Mouse (Mus musculus): ENCODE data around the gene Naa16. TPM values are rescaled to one million over a fixed set of nuclear protein-coding genes. Genes with fewer than 3 reads are reported as not detected.

Gene Naa16
- polyA plus RNA-seq, 1 experiment from 2014 or later: 18.7 TPM

DNA sequence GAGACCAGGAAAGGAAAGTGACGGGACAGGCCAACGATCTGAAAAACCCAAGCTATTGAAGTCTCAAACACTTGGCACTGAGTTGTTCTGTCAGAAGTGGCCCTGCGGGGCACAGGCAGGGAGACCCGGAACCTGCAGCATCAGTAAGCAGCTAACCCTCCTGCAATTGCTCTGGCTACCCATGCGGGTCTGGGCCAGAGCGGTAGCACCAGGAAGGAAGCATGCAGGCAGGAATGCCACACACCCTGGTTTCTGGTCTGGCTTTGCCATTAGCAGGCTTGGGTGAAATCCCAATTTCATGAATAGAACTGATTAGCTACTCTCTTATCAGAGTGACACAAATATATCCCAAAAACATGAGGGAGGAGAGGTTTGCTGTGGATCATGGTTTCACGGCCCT lies 58.6 kb downstream of the Naa16 start:
- TF ChIP-seq CTCF (IDR thresholded peaks at IDR 0.05): no peak
- CTCF ChIA-PET: interaction anchor here (1.0 to 1.6 kb wide), 3 partner anchors 11 to 718 kb away, joined by 3 to 6 read pairs (median 3); no protein-coding TSS in a partner anchor
- POLR2A ChIA-PET: no interaction called here
- no peak for ATAC-seq
- H3K27me3 ChIP-seq: no peaks in the 10 kb centered on the region
- no peak for DNase-seq (ENCODE audit: low read depth, low spot score)
- in situ Hi-C loops (cut with MboI; ENCODE audit: low pct_unique_long_range_greater_than_20kb): loop anchor here (5.0 kb wide), 1 partner anchor 205 kb away; no protein-coding TSS in a partner anchor

GRCm38 (mm10) chr14:79330944-79331561 lies 59.5 kb downstream of the Naa16 start:
- in situ Hi-C loops (cut with MboI; ENCODE audit: low pct_unique_long_range_greater_than_20kb): loop anchor here (5.0 kb wide), 1 partner anchor 204 kb away; no protein-coding TSS in a partner anchor
- H3K27me3 ChIP-seq: no peaks in the 10 kb centered on the region
- ChIA-PET POLR2A (no interaction called here), CTCF (interaction anchor here (0.9 to 1.3 kb wide), 3 partner anchors 12 to 207 kb away, joined by 3 to 6 read pairs (median 6); no protein-coding TSS in a partner anchor)
- DNase-seq (ENCODE audit: low read depth, low spot score) (no peak), ATAC-seq (no peak)
- TF ChIP-seq CTCF (IDR thresholded peaks at IDR 0.05): no peak

GRCm38 (mm10) chr14:79327033-79327432 lies 63.5 kb downstream of the Naa16 start:
- TF ChIP-seq CTCF (IDR thresholded peaks at IDR 0.05): peak; percentile 68
- in situ Hi-C loops (cut with MboI; ENCODE audit: low pct_unique_long_range_greater_than_20kb): no loop called here
- CTCF ChIA-PET: interaction anchor here (0.7 to 1.4 kb wide), 6 partner anchors 13 to 205 kb away, joined by 3 to 7 read pairs (median 4); no protein-coding TSS in a partner anchor
- POLR2A ChIA-PET: interaction anchor here (0.8 kb wide), 1 partner anchor 203 kb away, joined by 5 read pairs; no protein-coding TSS in a partner anchor
- ATAC-seq: no peak
- H3K27me3 ChIP-seq: no peaks in the 10 kb centered on the region
- DNase-seq (ENCODE audit: low read depth, low spot score): peak; percentile 12

DNA sequence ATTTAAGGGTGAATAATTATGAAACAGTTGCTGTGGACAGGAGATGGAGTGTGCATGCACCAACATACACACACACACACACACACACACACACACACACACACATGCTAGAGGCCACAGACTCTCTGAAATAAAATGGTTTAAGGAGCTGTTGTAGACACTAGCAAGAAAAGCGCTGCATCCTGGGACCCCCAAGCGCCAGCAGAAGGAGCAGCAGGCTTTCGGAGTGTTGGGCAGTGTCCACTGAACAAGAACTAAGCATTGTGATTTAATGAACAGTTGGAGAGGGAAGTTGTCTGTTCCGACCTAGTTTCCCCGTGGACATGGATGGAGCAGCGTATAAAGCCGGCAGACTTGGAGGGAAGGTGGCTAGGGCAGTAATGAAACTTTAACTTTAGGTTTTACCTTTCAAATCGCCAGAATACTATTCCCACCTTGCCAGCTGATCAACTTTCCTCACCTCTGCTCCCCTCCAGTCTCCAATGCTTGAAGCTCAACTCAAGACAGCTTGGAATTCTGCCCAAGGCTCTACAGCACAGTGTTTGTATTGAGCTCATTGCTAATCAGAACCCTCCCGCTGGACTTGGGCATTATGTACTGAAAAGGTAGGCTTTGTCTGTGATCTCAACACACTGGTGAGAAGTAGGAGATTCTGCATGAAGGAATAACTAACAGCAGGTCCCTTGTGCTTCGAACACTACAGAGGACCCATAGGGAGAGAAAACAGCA lies 66.3 kb downstream of the Naa16 start:
- ChIA-PET POLR2A (interaction anchor here (0.8 kb wide), 1 partner anchor 199 kb away, joined by 3 read pairs; no protein-coding TSS in a partner anchor), CTCF (interaction anchor here (1.4 to 1.5 kb wide), 2 partner anchors 159 to 200 kb away, joined by 5 to 6 read pairs; no protein-coding TSS in a partner anchor)
- DNase-seq (ENCODE audit: low read depth, low spot score) (no peak), ATAC-seq (no peak)
- in situ Hi-C loops (cut with MboI; ENCODE audit: low pct_unique_long_range_greater_than_20kb): loop anchor here (25.0 kb wide), 1 partner anchor 662 kb away; no protein-coding TSS in a partner anchor
- TF ChIP-seq CTCF (IDR thresholded peaks at IDR 0.05): no peak
- no peaks in the 10 kb centered on the region for H3K27me3 ChIP-seq

- in situ Hi-C loops (cut with MboI; ENCODE audit: low pct_unique_long_range_greater_than_20kb): loop anchor here (25.0 kb wide), 1 partner anchor 660 kb away; no protein-coding TSS in a partner anchor
- ATAC-seq: no peak
- TF ChIP-seq CTCF (IDR thresholded peaks at IDR 0.05): no peak
- H3K27me3 ChIP-seq: no peaks in the 10 kb centered on the region
- CTCF ChIA-PET: interaction anchor here (1.3 kb wide), 1 partner anchor 9 kb away, joined by 4 read pairs; no protein-coding TSS in a partner anchor
- POLR2A ChIA-PET: no interaction called here
- no peak for DNase-seq (ENCODE audit: low read depth, low spot score)
Measured at GRCm38 (mm10) chr14:79321881-79322280, 68.7 kb downstream of the Naa16 start.

GRCm38 (mm10) chr14:79321152-79321551 lies 69.4 kb downstream of the Naa16 start:
- no peak for DNase-seq (ENCODE audit: low read depth, low spot score)

DNA sequence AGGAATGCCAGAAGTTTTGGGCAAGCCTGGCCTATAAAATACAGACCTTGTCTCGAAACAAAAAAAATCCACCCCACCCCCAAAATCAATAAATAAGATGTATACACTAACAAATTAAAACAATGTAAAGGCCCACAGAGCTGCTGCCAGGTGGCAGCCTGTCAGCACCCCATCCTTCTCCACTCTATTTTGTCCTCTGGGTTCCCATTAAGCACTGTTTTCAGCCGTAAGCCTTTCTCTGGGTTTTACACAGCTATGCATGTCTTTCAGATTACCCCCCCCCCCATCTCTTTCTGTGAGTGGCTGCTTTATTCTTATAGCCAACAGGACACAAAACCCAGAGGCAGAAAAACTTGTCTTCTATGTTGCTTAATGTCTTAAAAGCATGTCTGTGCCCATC lies 73.0 kb downstream of the Naa16 start:
- no peak for DNase-seq (ENCODE audit: low read depth, low spot score)
- H3K27me3 ChIP-seq: no peaks in the 10 kb centered on the region
- in situ Hi-C loops (cut with MboI; ENCODE audit: low pct_unique_long_range_greater_than_20kb): loop anchor here (25.0 kb wide), 1 partner anchor 655 kb away; no protein-coding TSS in a partner anchor
- CTCF ChIA-PET: no interaction called here
- no peak for TF ChIP-seq CTCF (IDR thresholded peaks at IDR 0.05)
- POLR2A ChIA-PET: no interaction called here
- ATAC-seq: no peak

More at GRCm38 (mm10) chr14:79321152-79321551, 69.4 kb downstream of the Naa16 start:
- CTCF ChIA-PET: interaction anchor here (0.7 to 1.2 kb wide), 4 partner anchors 12 to 196 kb away, joined by 3 to 9 read pairs (median 3); no protein-coding TSS in a partner anchor
- in situ Hi-C loops (cut with MboI; ENCODE audit: low pct_unique_long_range_greater_than_20kb): loop anchor here (25.0 kb wide), 1 partner anchor 659 kb away; no protein-coding TSS in a partner anchor
- POLR2A ChIA-PET: no interaction called here
- no peaks in the 10 kb centered on the region for H3K27me3 ChIP-seq
- TF ChIP-seq CTCF (IDR thresholded peaks at IDR 0.05): peak; percentile 61
- ATAC-seq: peak; percentile 51

GRCm38 (mm10) chr14:79315877-79316276 lies 74.7 kb downstream of the Naa16 start:
- H3K27me3 ChIP-seq: no peaks in the 10 kb centered on the region
- TF ChIP-seq CTCF (IDR thresholded peaks at IDR 0.05): no peak
- ATAC-seq: no peak
- ChIA-PET CTCF (no interaction called here), POLR2A (no interaction called here)
- in situ Hi-C loops (cut with MboI; ENCODE audit: low pct_unique_long_range_greater_than_20kb): loop anchor here (25.0 kb wide), 1 partner anchor 654 kb away; no protein-coding TSS in a partner anchor
- DNase-seq (ENCODE audit: low read depth, low spot score): no peak

GRCm38 (mm10) chr14:79314245-79315010 lies 76.2 kb downstream of the Naa16 start:
- ATAC-seq: no peak

More at GRCm38 (mm10) chr14:79314245-79315010, 76.2 kb downstream of the Naa16 start:
- no peak for TF ChIP-seq CTCF (IDR thresholded peaks at IDR 0.05)
- H3K27me3 ChIP-seq: no peaks in the 10 kb centered on the region
- CTCF ChIA-PET: interaction anchor here (0.7 to 1.4 kb wide), 2 partner anchors 14 to 149 kb away, joined by 3 to 4 read pairs; no protein-coding TSS in a partner anchor
- in situ Hi-C loops (cut with MboI; ENCODE audit: low pct_unique_long_range_greater_than_20kb): loop anchor here (25.0 kb wide), 1 partner anchor 652 kb away; no protein-coding TSS in a partner anchor
- no peak for DNase-seq (ENCODE audit: low read depth, low spot score)
- POLR2A ChIA-PET: no interaction called here

Data from Patski (cell line).